Mouse (Mus musculus) adrenal gland, postnatal 36 days (tissue): Measurements from ENCODE around the gene Polk. TPM values are rescaled to one million over a fixed set of nuclear protein-coding genes. Genes with fewer than 3 reads are reported as not detected.

ENCODE experiments used
- DNase-seq, 2 experiments: peaks; one replicate each; pipeline ENCODE4 v3.0.0; 2021; ENCODE audit warnings: mixed read lengths in 1 of 2
- total RNA-seq, 2 experiments: library from RNA; stranded (reverse); gene quantifications; 2 replicates each; pipeline ENCODE4 v1.2.3; 2021

Polk gene
- total RNA-seq, 2 experiments from 2014 or later = 32.8 to 38.8 TPM

GRCm38 (mm10) chr13:96465315-96465714, 77.1 kb downstream of the Polk start:
- peak in 1 of 2 experiments; percentile 18 for DNase-seq

- no peak for DNase-seq
Observed at GRCm38 (mm10) chr13:96462644-96463043, 79.7 kb downstream of the Polk start.

GRCm38 (mm10) chr13:96458606-96459005, 83.8 kb downstream of the Polk start:
- DNase-seq = no peak

GRCm38 (mm10) chr13:96458018-96458417, 84.4 kb downstream of the Polk start:
- no peak for DNase-seq

GRCm38 (mm10) chr13:96457566-96457965, 84.8 kb downstream of the Polk start:
- no peak for DNase-seq

GRCm38 (mm10) chr13:96454288-96454687, 88.1 kb downstream of the Polk start:
- peak in 1 of 2 experiments; percentile 32 for DNase-seq

GRCm38 (mm10) chr13:96452621-96453020, 89.8 kb downstream of the Polk start:
- DNase-seq = no peak

GRCm38 (mm10) chr13:96451386-96452140, 90.8 kb downstream of the Polk start:
- no peak for DNase-seq

GRCm38 (mm10) chr13:96450869-96451268, 91.5 kb downstream of the Polk start:
- no peak for DNase-seq

- no peak for DNase-seq
Observed at GRCm38 (mm10) chr13:96450205-96450856, 92.0 kb downstream of the Polk start.

- no peak for DNase-seq
Observed at GRCm38 (mm10) chr13:96440436-96440835, 101.9 kb downstream of the Polk start.

GRCm38 (mm10) chr13:96436921-96437320, 105.5 kb downstream of the Polk start:
- no peak for DNase-seq

- peak in 1 of 2 experiments; percentile 53 for DNase-seq
Observed at GRCm38 (mm10) chr13:96435793-96436192, 106.6 kb downstream of the Polk start.

GRCm38 (mm10) chr13:96434899-96435331, 107.5 kb downstream of the Polk start:
- DNase-seq = peak in 1 of 2 experiments; percentile 12

- no peak for DNase-seq
Observed at GRCm38 (mm10) chr13:96433648-96434190, 108.7 kb downstream of the Polk start.

GRCm38 (mm10) chr13:96433041-96433440, 109.3 kb downstream of the Polk start:
- no peak for DNase-seq

GRCm38 (mm10) chr13:96432376-96432811, 110.0 kb downstream of the Polk start:
- peak in 1 of 2 experiments; percentile 48 for DNase-seq

- DNase-seq = peak; percentile 91 to 94
Observed at GRCm38 (mm10) chr13:96431595-96432156, 110.7 kb downstream of the Polk start.
